Comparison of ENCODE assay signal across 10 mouse cellular contexts in genomic region chr16:31740271-31740670, GRCm38 (mm10).
DNase-seq lines count a peak whose midpoint lies in the region; ATAC-seq lines count a peak whose summit lies in the region.
"Had no signal": no experiment of that assay in that cellular context is flagged by ENCODE, and none has a peak within 500 bp of the region (broad histone marks: within the 10 kb centered on the region; RNA-seq: fewer than 3 reads in every experiment).

No protein-coding gene starts in this region.

- peak; percentile 45; the same call in 1 of the 2 replicates for ATAC-seq in heart, embryonic 16.5 days (replicated peaks; ENCODE audit: extremely low read depth, insufficient read depth, low FRiP score)
- ATAC-seq in midbrain, embryonic 15.5 days (replicated peaks): no peak

- peaks cover 7% of the 10 kb centered on the region for H3K36me3 ChIP-seq in heart, embryonic 16.5 days (ENCODE audit: control insufficient read depth, insufficient read depth)
- no peaks in the 10 kb centered on the region for H3K36me3 ChIP-seq in midbrain, embryonic 15.5 days (replicated peaks)

- DNase-seq in layer of hippocampus, postnatal 10 days (ENCODE audit: low spot score in 2 of 2): peak; percentile 20 to 35
- DNase-seq in layer of hippocampus, postnatal 14 days (ENCODE audit: low spot score in 2 of 2): no peak
- DNase-seq in cerebellum, postnatal 14 days: peak; percentile 33 to 35
- peak; percentile 46 for DNase-seq in lung, postnatal 25 days (ENCODE audit: low spot score)
- no peak for DNase-seq in right cerebral cortex, adult 18-20 months
- DNase-seq in left cerebral cortex, postnatal 4 days: no peak
- DNase-seq: liver, embryonic 13.5 days; thymus, adult 18-20 months had no signal

- peaks cover 2% of the 10 kb centered on the region; the same call in 1 of the 2 replicates for H3K9me3 ChIP-seq in heart, embryonic 16.5 days (replicated peaks; ENCODE audit: control insufficient read depth, low read length)
- no peaks in the 10 kb centered on the region for H3K9me3 ChIP-seq in midbrain, embryonic 15.5 days
- H3K9me3 ChIP-seq: liver, embryonic 13.5 days had no signal

- intact Hi-C loops in left cerebral cortex, postnatal 4 days (cut with DNase I): no loop called here

- H3K4me2 ChIP-seq in heart, embryonic 16.5 days (ENCODE audit: low read depth, low read length): no peak overlapping the region
- H3K4me2 ChIP-seq in midbrain, embryonic 15.5 days: no peak overlapping the region
- H3K4me2 ChIP-seq: liver, embryonic 13.5 days had no signal

- peaks cover 4% of the 10 kb centered on the region for H3K4me1 ChIP-seq in heart, embryonic 16.5 days (ENCODE audit: control insufficient read depth, insufficient read depth, low read length)
- H3K4me1 ChIP-seq in midbrain, embryonic 15.5 days: no peaks in the 10 kb centered on the region

- no peaks in the 10 kb centered on the region for H3K27me3 ChIP-seq in heart, embryonic 16.5 days (ENCODE audit: control insufficient read depth, insufficient read depth, low read length)
- H3K27me3 ChIP-seq in midbrain, embryonic 15.5 days (replicated peaks): no peaks in the 10 kb centered on the region
- H3K27me3 ChIP-seq: liver, embryonic 13.5 days had no signal

- no peak overlapping the region for H3K4me3 ChIP-seq in heart, embryonic 16.5 days (ENCODE audit: low read length)
- H3K4me3 ChIP-seq in midbrain, embryonic 15.5 days: no peak overlapping the region
- H3K4me3 ChIP-seq: liver, embryonic 13.5 days had no signal

- no peak overlapping the region for H3K9ac ChIP-seq in heart, embryonic 16.5 days (ENCODE audit: low read length)
- no peak overlapping the region for H3K9ac ChIP-seq in midbrain, embryonic 15.5 days
- H3K9ac ChIP-seq: liver, embryonic 13.5 days had no signal

- WGBS in heart, embryonic 16.5 days: 50% methylated on average over 8 of the region's 8 CpGs
- WGBS in midbrain, embryonic 15.5 days: 77% methylated on average over 8 of the region's 8 CpGs

- peak overlapping the region; percentile 68 for H3K27ac ChIP-seq in heart, embryonic 16.5 days (ENCODE audit: low read length)
- no peak overlapping the region for H3K27ac ChIP-seq in midbrain, embryonic 15.5 days
- H3K27ac ChIP-seq: liver, embryonic 13.5 days had no signal

Comparison
In these comparisons a context has a peak if more than half of its experiments do, and no peak if none do; other contexts are left out.
1. DNase-seq: peak in layer of hippocampus, postnatal 10 days (2 of 2), cerebellum, postnatal 14 days (2 of 2) and lung, postnatal 25 days (single experiment); none in layer of hippocampus, postnatal 14 days (0 of 2), right cerebral cortex, adult 18-20 months (single experiment) and left cerebral cortex, postnatal 4 days (single experiment).